In the genomic region with DNA sequence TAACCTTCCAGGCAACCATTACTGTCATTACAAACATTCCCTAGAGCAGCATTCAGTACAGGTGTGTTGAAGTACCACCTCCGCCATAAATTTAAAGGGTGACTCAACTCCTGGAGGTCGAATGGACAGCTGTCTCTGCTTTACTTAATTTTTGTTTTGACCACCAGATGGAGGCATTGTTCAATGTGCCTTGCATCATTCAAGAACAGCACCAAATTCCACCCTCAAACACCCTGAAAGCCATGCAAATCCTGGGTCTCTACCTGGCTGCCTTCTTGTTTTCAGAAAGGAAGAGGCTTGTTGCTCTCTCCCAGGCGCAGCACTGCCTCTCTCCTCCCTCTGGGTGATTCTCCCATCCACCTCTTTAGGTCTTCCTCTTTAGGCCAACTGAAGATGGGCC, we compare ENCODE assay signal across 7 mouse cellular contexts.
DNase-seq lines count a peak whose midpoint lies in the region; ATAC-seq lines count a peak whose summit lies in the region.

No protein-coding gene starts in this region.

- no peak overlapping the region for H3K4me3 ChIP-seq in midbrain, embryonic 13.5 days (replicated peaks)
- H3K4me3 ChIP-seq in midbrain, embryonic 15.5 days: no peak overlapping the region
- no peak overlapping the region for H3K4me3 ChIP-seq in heart, embryonic 12.5 days

- peak; percentile 65 for DNase-seq in MEL-GATA-1-ER (ENCODE audit: extremely low read depth, low read depth)
- peak; percentile 21 for DNase-seq in cerebellum, adult 8-10 months
- DNase-seq in left cerebral cortex, postnatal 14 days (ENCODE audit: low spot score in 2 of 2): peak; percentile 57 to 71
- peak; percentile 67 for DNase-seq in splenic B cell, adult 2 months (ENCODE audit: low read depth, low spot score)

- intact Hi-C loops in left cerebral cortex, postnatal 14 days (cut with DNase I): loop anchor here (2.0 to 10.0 kb wide), 3 partner anchors 136 to 1296 kb away; no protein-coding TSS in a partner anchor

- no peaks in the 10 kb centered on the region for H3K36me3 ChIP-seq in midbrain, embryonic 13.5 days
- no peaks in the 10 kb centered on the region for H3K36me3 ChIP-seq in midbrain, embryonic 15.5 days (replicated peaks)
- peaks cover 6% of the 10 kb centered on the region; the same call in 1 of the 2 replicates for H3K36me3 ChIP-seq in heart, embryonic 12.5 days
- no peaks in the 10 kb centered on the region for H3K36me3 ChIP-seq in splenic B cell, adult 2 months (ENCODE audit: control insufficient read depth, insufficient read depth, low read length, poor library complexity, severe bottlenecking)

- peaks cover 19% of the 10 kb centered on the region; the same call in 1 of the 2 replicates for H3K27me3 ChIP-seq in midbrain, embryonic 13.5 days
- no peaks in the 10 kb centered on the region for H3K27me3 ChIP-seq in midbrain, embryonic 15.5 days (replicated peaks)
- no peaks in the 10 kb centered on the region for H3K27me3 ChIP-seq in heart, embryonic 12.5 days (replicated peaks)
- no peaks in the 10 kb centered on the region for H3K27me3 ChIP-seq in splenic B cell, adult 2 months (ENCODE audit: control insufficient read depth, insufficient read depth, low read length, poor library complexity, severe bottlenecking)

- 0 out of 2 replicates have a peak, but pooled peaks cover 3% of the 10 kb centered on the region for H3K9me3 ChIP-seq in midbrain, embryonic 13.5 days
- no peaks in the 10 kb centered on the region for H3K9me3 ChIP-seq in midbrain, embryonic 15.5 days
- H3K9me3 ChIP-seq in heart, embryonic 12.5 days (replicated peaks): no peaks in the 10 kb centered on the region

- no peak overlapping the region for H3K9ac ChIP-seq in midbrain, embryonic 13.5 days (replicated peaks)
- H3K9ac ChIP-seq in midbrain, embryonic 15.5 days: no peak overlapping the region
- H3K9ac ChIP-seq in heart, embryonic 12.5 days: no peak overlapping the region

- H3K4me2 ChIP-seq in midbrain, embryonic 13.5 days (replicated peaks): no peak overlapping the region
- no peak overlapping the region for H3K4me2 ChIP-seq in midbrain, embryonic 15.5 days
- H3K4me2 ChIP-seq in heart, embryonic 12.5 days: no peak overlapping the region

- ATAC-seq in midbrain, embryonic 13.5 days: 0 out of 2 replicates have a peak, but pooled peaks have one; percentile 34
- ATAC-seq in midbrain, embryonic 15.5 days (replicated peaks): no peak
- ATAC-seq in heart, embryonic 12.5 days (ENCODE audit: insufficient number of reproducible peaks, low FRiP score): no peak

- no peak overlapping the region for H3K27ac ChIP-seq in midbrain, embryonic 13.5 days
- no peak overlapping the region for H3K27ac ChIP-seq in midbrain, embryonic 15.5 days
- peak overlapping the region; percentile 40; the same call in 1 of the 2 replicates for H3K27ac ChIP-seq in heart, embryonic 12.5 days (ENCODE audit: poor library complexity, severe bottlenecking)

- H3K4me1 ChIP-seq in midbrain, embryonic 13.5 days (replicated peaks): no peaks in the 10 kb centered on the region
- no peaks in the 10 kb centered on the region for H3K4me1 ChIP-seq in midbrain, embryonic 15.5 days
- H3K4me1 ChIP-seq in heart, embryonic 12.5 days (replicated peaks): peaks cover 34% of the 10 kb centered on the region

- WGBS in midbrain, embryonic 13.5 days: 39% methylated on average over 3 of the region's 3 CpGs
- WGBS in midbrain, embryonic 15.5 days: 36% methylated on average over 3 of the region's 3 CpGs
- 33% methylated on average over 3 of the region's 3 CpGs for WGBS in heart, embryonic 12.5 days
